Comparison of ENCODE assay signal across 32 mouse cellular contexts in the genomic region with DNA sequence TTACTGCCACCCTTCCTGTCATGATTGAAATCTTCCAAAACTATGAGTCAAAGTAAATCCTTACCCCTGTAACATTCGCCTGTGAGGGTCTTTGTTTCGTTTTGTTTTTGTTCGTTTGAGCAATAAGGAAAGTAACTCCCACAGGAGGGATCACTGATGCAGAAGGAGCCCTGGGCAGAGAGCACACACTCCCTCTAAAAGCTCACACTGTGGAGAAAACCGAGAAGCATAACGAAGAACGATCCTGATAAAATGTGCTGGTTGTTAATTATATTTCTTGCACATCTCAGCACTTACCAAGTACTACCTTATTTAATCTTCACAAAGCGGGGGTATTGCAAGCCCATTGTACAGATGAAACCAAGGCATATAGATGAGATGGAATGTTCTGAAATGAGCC.
"Had no signal": no experiment of that assay in that cellular context is flagged by ENCODE, and none has a peak within 500 bp of the region (broad histone marks: within the 10 kb centered on the region; RNA-seq: fewer than 3 reads in every experiment).

No protein-coding gene starts in this region.

- ATAC-seq: liver, embryonic 12.5 days; liver, postnatal 0 days; lung, postnatal 0 days; midbrain, embryonic 13.5 days; midbrain, embryonic 15.5 days; midbrain, embryonic 16.5 days had no signal

- H3K4me1 ChIP-seq: limb, embryonic 10.5 days; limb, embryonic 12.5 days; limb, embryonic 13.5 days; limb, embryonic 15.5 days; liver, embryonic 12.5 days; liver, embryonic 13.5 days; liver, embryonic 15.5 days; lung, embryonic 15.5 days; midbrain, embryonic 10.5 days; midbrain, embryonic 12.5 days; midbrain, embryonic 13.5 days; midbrain, embryonic 15.5 days; neural tube, embryonic 12.5 days; neural tube, embryonic 13.5 days had no signal

- H3K9ac ChIP-seq: limb, embryonic 12.5 days; limb, embryonic 13.5 days; limb, embryonic 15.5 days; liver, embryonic 12.5 days; liver, embryonic 13.5 days; liver, embryonic 14.5 days; liver, embryonic 15.5 days; liver, postnatal 0 days; lung, embryonic 14.5 days; lung, embryonic 15.5 days; midbrain, embryonic 12.5 days; midbrain, embryonic 13.5 days; midbrain, embryonic 15.5 days; neural tube, embryonic 12.5 days; neural tube, embryonic 13.5 days had no signal

- H3K27ac ChIP-seq: limb, embryonic 10.5 days; limb, embryonic 12.5 days; limb, embryonic 13.5 days; limb, embryonic 15.5 days; liver, embryonic 12.5 days; liver, embryonic 13.5 days; liver, embryonic 14.5 days; liver, embryonic 15.5 days; lung, embryonic 15.5 days; macrophage; midbrain, embryonic 10.5 days; midbrain, embryonic 12.5 days; midbrain, embryonic 13.5 days; midbrain, embryonic 15.5 days; neural tube, embryonic 12.5 days; neural tube, embryonic 13.5 days had no signal

- H3K9me3 ChIP-seq: limb, embryonic 10.5 days; limb, embryonic 12.5 days; limb, embryonic 13.5 days; limb, embryonic 15.5 days; liver, embryonic 12.5 days; liver, embryonic 13.5 days; liver, embryonic 15.5 days; lung, embryonic 15.5 days; megakaryocyte, embryonic 14.5 days; midbrain, embryonic 10.5 days; midbrain, embryonic 12.5 days; midbrain, embryonic 13.5 days; midbrain, embryonic 15.5 days; neural tube, embryonic 12.5 days; neural tube, embryonic 13.5 days had no signal

- DNase-seq: left cerebral cortex, postnatal 4 days; liver; liver, embryonic 13.5 days; liver, postnatal 0 days; lung, adult 18-20 months; lung, adult 2 months; lung, embryonic 14.5 days; lung, postnatal 10 days; lung, postnatal 14 days; lung, postnatal 36 days; lung, postnatal 4 days; midbrain, embryonic 14.5 days had no signal

- H3K4me3 ChIP-seq: limb, embryonic 10.5 days; limb, embryonic 12.5 days; limb, embryonic 13.5 days; limb, embryonic 15.5 days; liver, embryonic 12.5 days; liver, embryonic 13.5 days; liver, embryonic 15.5 days; lung, embryonic 15.5 days; megakaryocyte, embryonic 14.5 days; midbrain, embryonic 10.5 days; midbrain, embryonic 12.5 days; midbrain, embryonic 13.5 days; midbrain, embryonic 15.5 days; myocyte; neural tube, embryonic 12.5 days; neural tube, embryonic 13.5 days had no signal

- H3K36me3 ChIP-seq: limb, embryonic 10.5 days; limb, embryonic 12.5 days; limb, embryonic 13.5 days; limb, embryonic 15.5 days; liver, embryonic 12.5 days; liver, embryonic 13.5 days; liver, embryonic 15.5 days; lung, embryonic 15.5 days; midbrain, embryonic 10.5 days; midbrain, embryonic 12.5 days; midbrain, embryonic 13.5 days; midbrain, embryonic 15.5 days; neural tube, embryonic 12.5 days; neural tube, embryonic 13.5 days had no signal

- H3K27me3 ChIP-seq: limb, embryonic 13.5 days; limb, embryonic 15.5 days; liver, embryonic 12.5 days; liver, embryonic 13.5 days; liver, embryonic 15.5 days; lung, embryonic 15.5 days; midbrain, embryonic 12.5 days; midbrain, embryonic 13.5 days; midbrain, embryonic 15.5 days; neural tube, embryonic 12.5 days; neural tube, embryonic 13.5 days had no signal

- H3K4me2 ChIP-seq: limb, embryonic 12.5 days; limb, embryonic 13.5 days; limb, embryonic 15.5 days; liver, embryonic 11.5 days; liver, embryonic 12.5 days; liver, embryonic 13.5 days; liver, embryonic 15.5 days; lung, embryonic 14.5 days; lung, embryonic 15.5 days; midbrain, embryonic 12.5 days; midbrain, embryonic 13.5 days; midbrain, embryonic 15.5 days; neural tube, embryonic 12.5 days; neural tube, embryonic 13.5 days had no signal
